Mouse (Mus musculus) heart, embryonic 11.5 days (tissue): ENCODE data around the gene Otud5. TPM values are rescaled to one million over a fixed set of nuclear protein-coding genes. Genes with fewer than 3 reads are reported as not detected.
"Not testable (repeated sequence)": the region's sequence is repeated elsewhere in the genome, so short reads cannot be mapped to it uniquely, and the experiment has no call there.

Experiments used
- ATAC-seq: fragments of 200-750 bp; cut with Nextera tagmentation; replicated peaks from 2 replicates; pipeline ENCODE4 v1.8.0; 2017; ENCODE audit warnings: moderate library complexity; ENCODE audit not compliant: insufficient number of reproducible peaks, low FRiP score, low TSS enrichment
- H3K27ac ChIP-seq: fragments of 300-500 bp; sonication (generic); 2 replicates; pipeline ENCODE4 v1.5.1; 2014; ENCODE audit warnings: mild to moderate bottlenecking, low read depth, low read length
- H3K27me3 ChIP-seq: fragments of 300-500 bp; sonication (generic); 2 replicates; pipeline ENCODE4 v1.6.1; 2014; ENCODE audit warnings: mild to moderate bottlenecking, low read length, mixed read lengths; ENCODE audit not compliant: control insufficient read depth, insufficient read depth
- H3K36me3 ChIP-seq: fragments of 300-500 bp; sonication (generic); 2 replicates; pipeline ENCODE4 v1.6.1; 2014; ENCODE audit warnings: mild to moderate bottlenecking, low read length, moderate library complexity, mixed read lengths; ENCODE audit not compliant: control insufficient read depth, insufficient read depth
- H3K4me1 ChIP-seq: fragments of 300-500 bp; sonication (generic); 2 replicates; pipeline ENCODE4 v1.6.1; 2014; ENCODE audit warnings: low read length; ENCODE audit not compliant: control insufficient read depth, insufficient read depth
- H3K4me2 ChIP-seq: fragments of 300-500 bp; sonication (generic); 2 replicates; pipeline ENCODE4 v1.6.1; 2014; ENCODE audit warnings: mild to moderate bottlenecking, moderate library complexity
- H3K4me3 ChIP-seq: fragments of 300-500 bp; sonication (generic); 2 replicates; pipeline ENCODE4 v1.5.1; 2014; ENCODE audit warnings: low read depth, low read length
- H3K9ac ChIP-seq: fragments of 300-500 bp; sonication (generic); 2 replicates; pipeline ENCODE4 v1.6.1; 2014; ENCODE audit warnings: mild to moderate bottlenecking, low read depth, low read length, moderate library complexity
- H3K9me3 ChIP-seq: fragments of 300-500 bp; sonication (generic); replicated peaks from 2 replicates; pipeline ENCODE4 v1.6.1; 2016; ENCODE audit warnings: low read length; ENCODE audit not compliant: control insufficient read depth
- WGBS: fragments of 180-500 bp; shearing (Covaris S2); extraction: QIAGEN DNeasy Blood & Tissue Kit; methylation state at CpG from one replicate; pipeline ENCODE4 v1.1.7; 2014; ENCODE audit not compliant: insufficient replicate concordance; 5-methylcytosine and 5-hydroxymethylcytosine counted together
- polyA plus RNA-seq: library from polyadenylated mRNA; unstranded; fragments of >200 nt; fragmentation: Nextera tagmentation; extraction: Ambion mirVana; gene quantifications from 2 replicates; pipeline ENCODE4 v1.2.1, GENCODE M21; 2014

Gene Otud5
- polyA plus RNA-seq, 1 experiment from 2014 or later: 23.7 TPM

DNA sequence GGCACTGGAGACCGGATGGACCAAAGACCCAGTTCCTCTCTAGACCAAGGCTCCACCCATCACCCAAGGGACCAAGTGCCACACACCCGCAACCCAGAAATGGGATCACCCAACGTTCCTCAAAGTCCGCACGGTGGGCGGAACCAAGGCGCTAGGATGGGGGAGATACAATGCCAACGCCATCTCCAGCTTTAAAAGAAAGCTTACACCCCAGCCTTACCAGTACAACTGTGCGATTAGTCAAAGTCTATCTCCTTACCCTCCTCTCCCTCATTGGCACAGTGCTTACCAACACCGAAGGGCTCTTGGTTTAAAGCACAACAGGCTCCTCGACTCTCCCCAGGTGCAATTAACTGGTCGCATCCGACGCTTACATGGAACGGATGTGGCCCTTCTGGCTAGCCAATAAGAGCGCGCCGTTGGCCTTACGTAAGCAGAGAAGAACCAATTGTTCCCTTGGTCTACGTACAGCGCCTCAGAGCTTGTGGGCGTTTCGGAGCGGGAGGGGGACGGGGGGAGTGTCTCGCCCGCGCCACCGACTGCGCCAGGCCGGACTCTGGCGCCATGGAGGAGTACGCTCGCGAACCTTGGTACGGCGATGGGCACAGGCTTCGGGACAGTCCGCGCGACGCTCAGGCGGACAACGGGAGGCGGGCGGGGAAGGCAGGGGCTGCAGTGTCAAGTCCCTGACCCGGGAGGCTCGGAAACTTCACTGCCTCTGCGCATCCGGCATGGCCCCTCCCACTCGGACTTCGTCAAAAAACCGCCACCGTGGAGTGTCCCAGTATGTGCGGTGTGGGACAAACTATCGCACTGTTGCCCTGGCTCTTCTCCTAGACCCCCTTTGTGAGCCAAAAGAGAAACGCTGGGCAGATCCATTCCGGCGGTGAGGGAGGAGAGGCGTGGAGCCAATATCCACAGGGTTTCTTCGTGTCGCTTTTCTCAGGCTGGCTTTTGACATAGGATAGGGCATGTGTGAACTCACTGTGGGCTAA, 58.0 kb downstream of the Otud5 start, which contains the start of the genes Pqbp1 and Timm17b:
TSS of gene Pqbp1 (minus strand) at position 390 of the 995 bp plus-strand sequence.
TSS of gene Timm17b (plus strand) at position 478 of the 995 bp plus-strand sequence.
- peak within 1 kb of the TSS; percentile 59 for H3K4me3 ChIP-seq
- peak; percentile 97 for ATAC-seq
- no peaks in the 10 kb centered on the region for H3K36me3 ChIP-seq
- H3K27me3 ChIP-seq: no peaks in the 10 kb centered on the region
- H3K4me1 ChIP-seq: no peaks in the 10 kb centered on the region
- peak within 1 kb of the TSS; percentile 69 for H3K4me2 ChIP-seq
- peak within 1 kb of the TSS; percentile 74 for H3K9ac ChIP-seq
- WGBS: 12% methylated on average over 62 of the region's 62 CpGs
- peak within 1 kb of the TSS; percentile 74; the same call in 1 of the 2 replicates for H3K27ac ChIP-seq
- no peaks in the 10 kb centered on the region for H3K9me3 ChIP-seq

GRCm38 (mm10) chrX:7904441-7904840, 63.3 kb downstream of the Otud5 start:
- 89% methylated on average over 5 of the region's 5 CpGs for WGBS

GRCm38 (mm10) chrX:7907735-7908134, 66.6 kb downstream of the Otud5 start, which contains the start of gene Gm10491:
Gene Gm10491 (minus strand): TSS chrX:7907835.
- Histone ChIP-seq H3K36me3 (no peaks in the 10 kb centered on the region), H3K4me3 (no peak within 1 kb of the TSS), H3K9me3 (no peaks in the 10 kb centered on the region), H3K4me2 (no peak within 1 kb of the TSS), H3K27ac (no peak within 1 kb of the TSS), H3K9ac (no peak within 1 kb of the TSS), H3K4me1 (no peaks in the 10 kb centered on the region), H3K27me3 (no peaks in the 10 kb centered on the region)
- WGBS: 82% methylated on average over 4 of the region's 5 CpGs
- no peak for ATAC-seq

More at GRCm38 (mm10) chrX:7904441-7904840, 63.3 kb downstream of the Otud5 start:
- no peak overlapping the region for H3K27ac ChIP-seq
- no peak overlapping the region for H3K4me2 ChIP-seq
- H3K4me1 ChIP-seq: no peaks in the 10 kb centered on the region
- H3K9ac ChIP-seq: no peak overlapping the region
- no peak overlapping the region for H3K4me3 ChIP-seq
- H3K9me3 ChIP-seq: no peaks in the 10 kb centered on the region
- no peaks in the 10 kb centered on the region for H3K27me3 ChIP-seq
- ATAC-seq: no peak
- H3K36me3 ChIP-seq: no peaks in the 10 kb centered on the region

- H3K4me3 ChIP-seq, H3K9ac ChIP-seq, H3K4me2 ChIP-seq, ATAC-seq, H3K4me1 ChIP-seq, H3K9me3 ChIP-seq, H3K27me3 ChIP-seq, H3K36me3 ChIP-seq, H3K27ac ChIP-seq: not testable (repeated sequence)
- 86% methylated on average over 4 of the region's 4 CpGs for WGBS
These were observed 68.1 kb downstream of the Otud5 start, which contains the start of gene Gm10490 for GRCm38 (mm10) chrX:7909242-7909641. Gene Gm10490 (plus strand): TSS chrX:7909542.

DNA sequence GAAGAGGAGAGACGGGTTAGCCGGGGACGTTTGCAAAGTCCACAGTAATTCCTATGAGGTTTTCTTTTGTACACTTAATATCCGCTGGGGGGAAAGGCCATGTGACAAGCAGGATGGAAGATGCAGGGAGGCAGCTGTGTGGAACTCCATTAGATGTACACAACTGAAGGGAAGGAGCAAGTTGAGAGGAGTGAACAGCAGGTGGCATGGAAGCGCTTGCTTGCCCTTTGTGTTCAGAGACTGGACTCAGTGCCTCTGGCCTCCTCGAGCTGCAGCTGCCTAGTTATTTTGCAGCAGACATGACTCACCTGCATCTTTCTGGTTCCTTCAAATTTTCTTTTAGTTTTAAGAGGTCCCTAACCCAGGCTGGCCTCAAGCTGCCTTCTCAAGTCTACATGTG, 69.3 kb downstream of the Otud5 start:
- H3K36me3 ChIP-seq: no peaks in the 10 kb centered on the region
- no peak overlapping the region for H3K4me3 ChIP-seq
- no peak overlapping the region for H3K4me2 ChIP-seq
- no peaks in the 10 kb centered on the region for H3K9me3 ChIP-seq
- WGBS: 59% methylated on average over 6 of the region's 6 CpGs
- ATAC-seq: no peak
- H3K4me1 ChIP-seq: no peaks in the 10 kb centered on the region
- no peaks in the 10 kb centered on the region for H3K27me3 ChIP-seq
- no peak overlapping the region for H3K27ac ChIP-seq
- no peak overlapping the region for H3K9ac ChIP-seq

- not testable (repeated sequence) for H3K9me3 ChIP-seq, H3K27ac ChIP-seq, H3K4me2 ChIP-seq, H3K36me3 ChIP-seq, H3K4me1 ChIP-seq, ATAC-seq, H3K9ac ChIP-seq, H3K4me3 ChIP-seq
- WGBS: 17% methylated on average over 3 of the region's 3 CpGs
- H3K27me3 ChIP-seq: peaks cover 23% of the 10 kb centered on the region
These were observed 74.5 kb downstream of the Otud5 start for GRCm38 (mm10) chrX:7915669-7916068.

GRCm38 (mm10) chrX:7917960-7918359, 76.8 kb downstream of the Otud5 start:
- not testable (repeated sequence) for H3K9ac ChIP-seq, H3K4me3 ChIP-seq, H3K27ac ChIP-seq, H3K4me2 ChIP-seq, H3K9me3 ChIP-seq, H3K36me3 ChIP-seq, H3K4me1 ChIP-seq, ATAC-seq
- H3K27me3 ChIP-seq: peaks cover 45% of the 10 kb centered on the region
- 60% methylated on average over 6 of the region's 6 CpGs for WGBS

- Histone ChIP-seq H3K27me3 (peaks cover 60% of the 10 kb centered on the region), H3K9ac (no peak within 1 kb of the TSS), H3K4me3 (peak within 1 kb of the TSS; percentile 26), H3K27ac (no peak within 1 kb of the TSS), H3K36me3 (no peaks in the 10 kb centered on the region), H3K9me3 (no peaks in the 10 kb centered on the region), H3K4me1 (no peaks in the 10 kb centered on the region), H3K4me2 (peak within 1 kb of the TSS; percentile 50)
- WGBS: 13% methylated on average over 36 of the region's 40 CpGs
- ATAC-seq: no peak
These were observed 78.6 kb downstream of the Otud5 start, which contains the start of gene Pcsk1n for GRCm38 (mm10) chrX:7919601-7920383. Gene Pcsk1n (plus strand): TSS chrX:7919822.
